Mouse (Mus musculus) CD4-positive, CD25-positive, alpha-beta regulatory T cell (primary cell): ENCODE measurements around the gene Twistnb. TPM values are rescaled to one million over a fixed set of nuclear protein-coding genes. Genes with fewer than 3 reads are reported as not detected.

ENCODE experiments used
- polyA plus RNA-seq: library from polyadenylated mRNA; unstranded; fragments of 100-300 nt; shearing (Covaris generic); gene quantifications from one replicate; pipeline ENCODE4 v1.2.1, GENCODE M21; 2017

Gene Twistnb
- polyA plus RNA-seq, result 79.7 TPM

GRCm38 (mm10) chr12:33429387-33430160 is at the start of gene Twistnb:
Gene Twistnb (plus strand): TSS chr12:33429635.

GRCm38 (mm10) chr12:33394804-33395623 is 34.4 kb upstream of the Twistnb start, which contains the start of gene Efcab10:
Gene Efcab10 (plus strand): TSS chr12:33394854.

Other genes with a start within 250 kb of the Twistnb start
- not detected for gene Efcab10, start 34.8 kb upstream of the Twistnb start, polyA plus RNA-seq